Mouse (Mus musculus) E14TG2a.4 (cell line): Measurements from ENCODE around the gene Cpne6.

Source experiments
- CTCF ChIP-seq: conservative IDR thresholded peaks from 2 replicates; pipeline ENCODE4 v1.5.1; 2014; ENCODE audit warnings: low read length
- NANOG ChIP-seq: IDR thresholded peaks from 2 replicates; pipeline ENCODE4 v1.6.1; 2014; ENCODE audit warnings: borderline replicate concordance, low read length, mixed read lengths

DNA sequence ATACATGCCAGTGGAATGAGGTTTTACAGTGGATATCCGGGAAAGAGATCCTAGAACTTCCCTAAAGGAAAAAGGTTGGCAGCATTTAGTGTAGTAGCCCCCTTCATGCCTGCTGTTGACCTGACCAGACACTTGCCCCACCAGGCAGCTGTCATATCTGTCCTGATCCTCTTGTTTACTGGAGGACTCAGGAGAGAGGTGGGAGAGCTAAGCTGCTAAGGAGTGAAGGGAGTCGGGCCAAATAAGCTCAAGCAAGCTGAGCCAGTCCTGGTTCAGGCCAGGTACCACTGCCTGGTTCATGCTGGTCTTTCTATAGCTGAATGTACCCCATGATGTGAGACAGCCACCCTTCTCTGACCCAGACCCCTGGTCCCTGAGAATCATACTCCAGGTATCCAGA, 16.4 kb downstream of the Cpne6 start:
- TF ChIP-seq CTCF (no peak), NANOG (no peak)
